Mouse (Mus musculus): ENCODE results near the gene Tpp2. TPM values are rescaled to one million over a fixed set of nuclear protein-coding genes. Genes with fewer than 3 reads are reported as not detected.

Tpp2 gene
- total and polyA plus RNA-seq, 2 experiments from 2014 or later: 33.2 to 46.7 TPM

DNA sequence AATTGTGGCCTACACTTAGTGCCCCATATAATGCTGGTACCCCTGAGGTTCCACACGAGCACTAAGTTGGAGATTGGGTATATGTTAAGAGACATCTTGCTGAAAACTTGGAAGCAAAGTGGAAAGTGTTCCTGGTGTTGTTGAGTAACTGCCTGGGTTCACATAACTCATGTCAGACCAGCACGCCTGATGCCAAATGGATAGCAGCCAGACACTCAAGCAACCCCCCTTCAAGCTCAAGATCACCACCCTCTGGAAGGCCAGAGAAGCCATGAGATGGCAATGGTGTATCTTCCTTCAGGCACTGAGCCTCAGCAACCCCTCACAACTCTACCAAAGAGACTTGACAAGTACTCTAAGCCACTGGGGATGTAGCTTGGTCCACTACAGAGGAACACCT, 113.1 kb downstream of the Tpp2 start:
- ATAC-seq (ENCODE audit: low FRiP score): no peak
- H3K9ac ChIP-seq (replicated peaks; ENCODE audit: low read length, poor library complexity, severe bottlenecking): no peak overlapping the region

More for the DNA sequence above, 113.1 kb downstream of the Tpp2 start:
- Histone ChIP-seq H3K36me3 (ENCODE audit: insufficient read depth, low read length) (no peaks in the 10 kb centered on the region), H3K27me3 (ENCODE audit: insufficient read depth, low read length) (no peaks in the 10 kb centered on the region), H3K27ac (ENCODE audit: low read depth, low read length) (no peak overlapping the region), H3K4me1 (ENCODE audit: insufficient read depth, low read length) (no peaks in the 10 kb centered on the region), H3K4me2 (ENCODE audit: low read depth, low read length, poor library complexity, severe bottlenecking) (no peak overlapping the region), H3K4me3 (ENCODE audit: low read depth, low read length) (no peak overlapping the region), H3K9me3 (ENCODE audit: low read length) (no peaks in the 10 kb centered on the region)
- TF ChIP-seq CTCF (IDR thresholded peaks at IDR 0.05): no peak
- 80% methylated on average over 2 of the region's 2 CpGs for WGBS
- DNase-seq (ENCODE audit: low spot score): no peak

Small RNA genes lying within 50 kb of the gene (microRNA-seq; reads per million reads assigned to microRNA genes)
- gene Gm24180 (ENCODE audit: borderline number of aligned reads): not detected

Other genes with a start within 250 kb of the Tpp2 start
- gene 1500015O10Rik, start 203.0 kb upstream of the Tpp2 start, total RNA-seq (2014; rRNA removed): 7.7 and 21.9 TPM in 2 replicates
- gene 1500015O10Rik, start 203.0 kb upstream of the Tpp2 start, polyA plus RNA-seq (2015; fragmentation: Nextera tagmentation; extraction: Ambion mirVana): 12.8 and 14.6 TPM in 2 replicates
- gene Uxs1, start 105.8 kb upstream of the Tpp2 start, total RNA-seq (2014; rRNA removed): 16.8 and 27.8 TPM in 2 replicates
- 19.6 and 20.1 TPM in 2 replicates for gene Uxs1, start 105.8 kb upstream of the Tpp2 start, polyA plus RNA-seq (2015; fragmentation: Nextera tagmentation; extraction: Ambion mirVana)
- 0.88 and 2.7 TPM in 2 replicates for gene Mettl21c, start 86.4 kb downstream of the Tpp2 start, total RNA-seq (2014; rRNA removed)
- gene Mettl21c, start 86.4 kb downstream of the Tpp2 start, polyA plus RNA-seq (2015; fragmentation: Nextera tagmentation; extraction: Ambion mirVana): 2.9 and 3.4 TPM in 2 replicates
- 0.05 and 0.09 TPM in 2 replicates for gene Gm8251, start 128.3 kb downstream of the Tpp2 start, total RNA-seq (2014; rRNA removed)
- not detected in 2 replicates for gene Gm8251, start 128.3 kb downstream of the Tpp2 start, polyA plus RNA-seq (2015; fragmentation: Nextera tagmentation; extraction: Ambion mirVana)
- gene Tex30, start 168.8 kb downstream of the Tpp2 start, total RNA-seq (2014; rRNA removed): 8.4 and 16.8 TPM in 2 replicates
- 30.4 and 37.2 TPM in 2 replicates for gene Tex30, start 168.8 kb downstream of the Tpp2 start, polyA plus RNA-seq (2015; fragmentation: Nextera tagmentation; extraction: Ambion mirVana)
- gene Kdelc1, start 185.2 kb downstream of the Tpp2 start, total RNA-seq (2014; rRNA removed): 9.9 and 15.2 TPM in 2 replicates
- 15.5 and 16.7 TPM in 2 replicates for gene Kdelc1, start 185.2 kb downstream of the Tpp2 start, polyA plus RNA-seq (2015; fragmentation: Nextera tagmentation; extraction: Ambion mirVana)
- gene Bivm, start 185.3 kb downstream of the Tpp2 start, total RNA-seq (2014; rRNA removed): 43.9 and 49.8 TPM in 2 replicates
- gene Bivm, start 185.3 kb downstream of the Tpp2 start, polyA plus RNA-seq (2015; fragmentation: Nextera tagmentation; extraction: Ambion mirVana): 22.2 and 23.1 TPM in 2 replicates
- gene Ercc5, start 214.1 kb downstream of the Tpp2 start, total RNA-seq (2014; rRNA removed): 14.9 and 24.3 TPM in 2 replicates
- gene Ercc5, start 214.1 kb downstream of the Tpp2 start, polyA plus RNA-seq (2015; fragmentation: Nextera tagmentation; extraction: Ambion mirVana): 18.8 and 23.6 TPM in 2 replicates

All from midbrain, postnatal 0 days (tissue).